Mouse (Mus musculus) liver, embryonic 16.5 days (tissue): ENCODE data around the gene Slc22a15. TPM values are rescaled to one million over a fixed set of nuclear protein-coding genes. Genes with fewer than 3 reads are reported as not detected.

Experiments used
- ATAC-seq: fragments of 200-750 bp; cut with Nextera tagmentation; 2 replicates; pipeline ENCODE4 v1.8.0; 2017; ENCODE audit warnings: low read depth, mild to moderate bottlenecking, moderate number of reproducible peaks, moderate library complexity
- H3K27ac ChIP-seq: fragments of 300-500 bp; sonication (generic); 2 replicates; pipeline ENCODE4 v1.5.1; 2014; ENCODE audit warnings: mild to moderate bottlenecking, low read length
- H3K27me3 ChIP-seq: fragments of 300-500 bp; sonication (generic); 2 replicates; pipeline ENCODE4 v1.6.1; 2014; ENCODE audit warnings: low read depth, low read length, mixed read lengths; ENCODE audit not compliant: control insufficient read depth, insufficient read depth
- H3K36me3 ChIP-seq: fragments of 300-500 bp; sonication (generic); 2 replicates; pipeline ENCODE4 v1.6.1; 2014; ENCODE audit warnings: mild to moderate bottlenecking; ENCODE audit not compliant: control insufficient read depth, insufficient read depth
- H3K4me1 ChIP-seq: fragments of 300-500 bp; sonication (generic); 2 replicates; pipeline ENCODE4 v1.6.1; 2014; ENCODE audit warnings: low read depth, low read length, mixed read lengths; ENCODE audit not compliant: control insufficient read depth
- H3K4me2 ChIP-seq: fragments of 300-500 bp; sonication (generic); 2 replicates; pipeline ENCODE4 v1.6.1; 2014; ENCODE audit warnings: low read depth, low read length, mixed read lengths
- H3K4me3 ChIP-seq: fragments of 300-500 bp; sonication (generic); 2 replicates; pipeline ENCODE4 v1.5.1; 2014; ENCODE audit warnings: low read depth, mild to moderate bottlenecking, low read length
- H3K9ac ChIP-seq: fragments of 300-500 bp; sonication (generic); 2 replicates; pipeline ENCODE4 v1.6.1; 2014; ENCODE audit warnings: low read depth, low read length
- H3K9me3 ChIP-seq: fragments of 300-500 bp; sonication (generic); replicated peaks from 2 replicates; pipeline ENCODE4 v1.6.1; 2016; ENCODE audit warnings: low read length; ENCODE audit not compliant: control insufficient read depth
- WGBS: fragments of 180-500 bp; shearing (Covaris S2); extraction: QIAGEN DNeasy Blood & Tissue Kit; methylation state at CpG from one replicate; pipeline ENCODE4 v1.1.7; 2014; ENCODE audit not compliant: insufficient replicate concordance; 5-methylcytosine and 5-hydroxymethylcytosine counted together
- polyA plus RNA-seq: library from polyadenylated mRNA; unstranded; fragments of >200 nt; fragmentation: Nextera tagmentation; extraction: Ambion mirVana; gene quantifications from 2 replicates; pipeline ENCODE4 v1.2.1, GENCODE M21; 2015

Slc22a15 gene
- polyA plus RNA-seq, 1 experiment from 2014 or later, result 3.1 TPM

GRCm38 (mm10) chr3:101861856-101862255 is 62.4 kb downstream of the Slc22a15 start:
- no peaks in the 10 kb centered on the region for H3K4me1 ChIP-seq
- no peak for ATAC-seq
- no peak overlapping the region for H3K4me3 ChIP-seq
- H3K9me3 ChIP-seq, result no peaks in the 10 kb centered on the region
- H3K4me2 ChIP-seq, result no peak overlapping the region
- H3K27me3 ChIP-seq, result no peaks in the 10 kb centered on the region
- WGBS, result 54% methylated on average over 3 of the region's 3 CpGs
- no peak overlapping the region for H3K27ac ChIP-seq
- no peaks in the 10 kb centered on the region for H3K36me3 ChIP-seq
- H3K9ac ChIP-seq, result no peak overlapping the region

GRCm38 (mm10) chr3:101860151-101860550 is 64.1 kb downstream of the Slc22a15 start:
- Histone ChIP-seq H3K4me1 (no peaks in the 10 kb centered on the region), H3K4me2 (no peak overlapping the region), H3K27me3 (no peaks in the 10 kb centered on the region), H3K36me3 (no peaks in the 10 kb centered on the region), H3K27ac (no peak overlapping the region), H3K9me3 (no peaks in the 10 kb centered on the region), H3K9ac (no peak overlapping the region), H3K4me3 (no peak overlapping the region)
- no peak for ATAC-seq
- WGBS, result 75% methylated on average over 7 of the region's 7 CpGs

- Histone ChIP-seq H3K9me3 (no peaks in the 10 kb centered on the region), H3K36me3 (no peaks in the 10 kb centered on the region), H3K4me2 (no peak overlapping the region), H3K4me3 (no peak overlapping the region), H3K27ac (no peak overlapping the region), H3K9ac (no peak overlapping the region), H3K27me3 (no peaks in the 10 kb centered on the region), H3K4me1 (no peaks in the 10 kb centered on the region)
- WGBS, result 74% methylated on average over 7 of the region's 7 CpGs
- no peak for ATAC-seq
These were observed 64.5 kb downstream of the Slc22a15 start for GRCm38 (mm10) chr3:101859740-101860139.

- WGBS, result 39% methylated on average over 1 of the region's 1 CpGs
- H3K4me2 ChIP-seq, result no peak overlapping the region
- no peaks in the 10 kb centered on the region for H3K27me3 ChIP-seq
- H3K9me3 ChIP-seq, result no peaks in the 10 kb centered on the region
- H3K36me3 ChIP-seq, result no peaks in the 10 kb centered on the region
- H3K9ac ChIP-seq, result no peak overlapping the region
- H3K27ac ChIP-seq, result no peak overlapping the region
- no peak overlapping the region for H3K4me3 ChIP-seq
- no peak for ATAC-seq
- H3K4me1 ChIP-seq, result no peaks in the 10 kb centered on the region; the same call in 1 of the 2 replicates
These were observed 70.2 kb downstream of the Slc22a15 start for GRCm38 (mm10) chr3:101854075-101854474.

GRCm38 (mm10) chr3:101851363-101851762 is 72.9 kb downstream of the Slc22a15 start:
- 51% methylated on average over 6 of the region's 6 CpGs for WGBS
- Histone ChIP-seq H3K4me1 (no peaks in the 10 kb centered on the region; the same call in 1 of the 2 replicates), H3K9ac (no peak overlapping the region), H3K9me3 (no peaks in the 10 kb centered on the region), H3K27ac (no peak overlapping the region), H3K36me3 (no peaks in the 10 kb centered on the region), H3K27me3 (no peaks in the 10 kb centered on the region), H3K4me2 (no peak overlapping the region), H3K4me3 (no peak overlapping the region)
- no peak for ATAC-seq

GRCm38 (mm10) chr3:101848816-101849215 is 75.4 kb downstream of the Slc22a15 start, which contains the start of gene Mab21l3:
Gene Mab21l3, minus strand, starts transcription at chr3:101848959.
- H3K4me2 ChIP-seq, result no peak within 1 kb of the TSS
- no peak within 1 kb of the TSS for H3K4me3 ChIP-seq
- no peaks in the 10 kb centered on the region; the same call in 1 of the 2 replicates for H3K4me1 ChIP-seq
- H3K9ac ChIP-seq, result no peak within 1 kb of the TSS
- ATAC-seq, result no peak
- no peaks in the 10 kb centered on the region for H3K9me3 ChIP-seq
- H3K36me3 ChIP-seq, result no peaks in the 10 kb centered on the region
- WGBS, result 71% methylated on average over 5 of the region's 5 CpGs
- no peaks in the 10 kb centered on the region for H3K27me3 ChIP-seq
- no peak within 1 kb of the TSS for H3K27ac ChIP-seq

- H3K4me1 ChIP-seq, result no peaks in the 10 kb centered on the region
These were observed 78.2 kb downstream of the Slc22a15 start for GRCm38 (mm10) chr3:101846096-101846495.

GRCm38 (mm10) chr3:101842372-101843094 is 81.7 kb downstream of the Slc22a15 start:
- Histone ChIP-seq H3K4me1 (no peaks in the 10 kb centered on the region), H3K4me2 (no peak overlapping the region), H3K27me3 (no peaks in the 10 kb centered on the region), H3K9me3 (no peaks in the 10 kb centered on the region), H3K27ac (no peak overlapping the region), H3K4me3 (no peak overlapping the region), H3K36me3 (no peaks in the 10 kb centered on the region), H3K9ac (no peak overlapping the region)
- ATAC-seq, result no peak
- WGBS, result 59% methylated on average over 7 of the region's 7 CpGs

More at GRCm38 (mm10) chr3:101846096-101846495, 78.2 kb downstream of the Slc22a15 start:
- 54% methylated on average over 4 of the region's 4 CpGs for WGBS
- Histone ChIP-seq H3K27me3 (no peaks in the 10 kb centered on the region), H3K9ac (no peak overlapping the region), H3K27ac (no peak overlapping the region), H3K9me3 (no peaks in the 10 kb centered on the region), H3K4me2 (no peak overlapping the region), H3K4me3 (no peak overlapping the region), H3K36me3 (no peaks in the 10 kb centered on the region)
- ATAC-seq, result no peak

GRCm38 (mm10) chr3:101839327-101839726 is 84.9 kb downstream of the Slc22a15 start:
- no peaks in the 10 kb centered on the region for H3K36me3 ChIP-seq
- no peak overlapping the region for H3K4me2 ChIP-seq
- WGBS, result 74% methylated on average over 9 of the region's 9 CpGs
- no peak overlapping the region for H3K9ac ChIP-seq
- no peak for ATAC-seq
- no peaks in the 10 kb centered on the region for H3K4me1 ChIP-seq
- no peak overlapping the region for H3K4me3 ChIP-seq
- H3K27me3 ChIP-seq, result no peaks in the 10 kb centered on the region
- no peaks in the 10 kb centered on the region for H3K9me3 ChIP-seq
- no peak overlapping the region for H3K27ac ChIP-seq
